Mouse (Mus musculus) megakaryocyte, embryonic 14.5 days (primary cell): ENCODE results near the gene Bcl2l10.

ENCODE experiments used
- FLI1 ChIP-seq: IDR thresholded peaks from 2 replicates; pipeline ENCODE4 v1.6.1; 2012; ENCODE audit warnings: low read length, inconsistent platforms, mixed read lengths
- GATA1 ChIP-seq: IDR thresholded peaks from 3 replicates; pipeline ENCODE4 v1.6.1; 2012; ENCODE audit warnings: mixed read lengths, low read length, inconsistent platforms, borderline replicate concordance

GRCm38 (mm10) chr9:75328047-75328446, 19.5 kb upstream of the Bcl2l10 start:
- TF ChIP-seq GATA1 (no peak), FLI1 (no peak)
